Mouse (Mus musculus) liver, adult 2 months (tissue): ENCODE results near the gene B3gnt2.

Source experiments
- CTCF ChIP-seq: fragments of 200-500 bp; IDR thresholded peaks from 2 replicates; pipeline ENCODE4 v1.5.1; 2011; ENCODE audit warnings: low read depth, low read length, control low read depth
- POLR2A ChIP-seq: fragments of 200-500 bp; IDR thresholded peaks from 2 replicates; pipeline ENCODE4 v1.6.1; 2011; ENCODE audit warnings: low read length, control low read depth; ENCODE audit not compliant: insufficient read depth; ENCODE audit errors: extremely low read depth

DNA sequence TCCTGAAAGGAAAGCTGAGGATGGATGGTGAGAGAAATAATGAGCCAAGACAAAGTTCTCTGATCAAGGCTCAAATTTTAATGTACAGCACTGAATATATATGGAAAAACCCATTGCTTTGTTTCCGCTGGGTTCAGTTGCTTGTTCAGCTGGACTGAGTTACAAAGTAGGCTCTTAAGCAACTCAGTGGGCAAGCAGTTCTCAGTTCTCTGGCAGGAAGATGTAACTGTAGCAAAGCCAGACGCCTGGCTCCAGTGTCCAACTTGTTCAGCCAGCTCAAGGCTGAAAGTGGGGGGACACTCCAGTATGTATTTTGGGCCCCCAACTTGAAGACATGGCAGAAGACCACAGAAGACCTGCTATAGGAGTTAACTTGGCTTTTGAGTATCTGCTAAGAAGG is 72.9 kb downstream of the B3gnt2 start:
- TF ChIP-seq POLR2A (no peak), CTCF (no peak)
